Mouse (Mus musculus) brain, embryonic 14.5 days (tissue): ENCODE measurements at regions not wholly inside any gene's neighbourhood (a gene's known extent, or its start where the extent isn't known, plus 50 kb on each side); places are given as distances from the start of the nearest gene placed in this dataset.

Experiments
- CTCF ChIP-seq: fragments of 200-500 bp; IDR thresholded peaks from 2 replicates; pipeline ENCODE4 v1.5.1; 2012; ENCODE audit warnings: inconsistent platforms, mild to moderate bottlenecking, moderate library complexity, borderline replicate concordance; ENCODE audit not compliant: insufficient read depth, insufficient read length; ENCODE audit errors: extremely low read depth
- POLR2A ChIP-seq: fragments of 200-500 bp; IDR thresholded peaks from 2 replicates; pipeline ENCODE4 v1.6.1; 2012; ENCODE audit warnings: mild to moderate bottlenecking, inconsistent platforms, borderline replicate concordance; ENCODE audit not compliant: poor library complexity, insufficient read depth, insufficient read length, severe bottlenecking; ENCODE audit errors: extremely low read depth

DNA sequence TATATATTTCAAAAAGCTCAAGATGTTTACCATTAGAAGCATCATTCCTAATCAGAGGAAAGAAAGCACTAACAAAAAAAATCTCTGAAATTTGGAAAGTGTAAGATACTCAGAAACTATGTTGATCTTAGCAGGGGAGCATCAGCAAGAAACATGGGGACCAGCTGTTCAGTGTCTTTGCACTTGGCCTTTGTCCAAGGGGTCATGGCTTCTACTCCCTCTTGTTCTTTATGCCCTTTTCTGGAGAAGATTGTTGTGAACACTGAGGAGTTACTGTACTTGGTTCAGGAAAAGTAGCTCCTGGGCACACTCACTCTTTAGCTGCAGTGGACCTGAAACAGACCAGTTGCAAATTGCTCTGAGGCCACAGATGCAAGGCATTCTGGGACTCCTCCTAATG lies 141.2 kb upstream of the Npsr1 start:
- TF ChIP-seq CTCF (no peak), POLR2A (no peak)
